Mouse (Mus musculus): Measurements from ENCODE around the gene Uri1.

GRCm38 (mm10) chr7:37961247-37961646 lies 62.1 kb downstream of the Uri1 start:
- TF ChIP-seq POLR2A (IDR thresholded peaks at IDR 0.05; ENCODE audit: control insufficient read depth, extremely low read depth, insufficient read depth, low read length, poor library complexity) (no peak), CTCF (IDR thresholded peaks at IDR 0.05; ENCODE audit: borderline replicate concordance, control insufficient read depth, extremely low read depth, insufficient read depth, low read length, poor library complexity) (no peak)

Measured in thymus, adult 2 months (tissue).